Mouse (Mus musculus): ENCODE measurements around the gene Gm12185. TPM values are rescaled to one million over a fixed set of nuclear protein-coding genes. Genes with fewer than 3 reads are reported as not detected.
A peak's percentile ranks its signal among the peaks of the same experiment; 100 is the strongest.
"Not testable (repeated sequence)": the region's sequence is repeated elsewhere in the genome, so short reads cannot be mapped to it uniquely, and the experiment has no call there.

Gm12185 gene
- total and polyA plus RNA-seq, 2 experiments from 2014 or later, result not detected

DNA sequence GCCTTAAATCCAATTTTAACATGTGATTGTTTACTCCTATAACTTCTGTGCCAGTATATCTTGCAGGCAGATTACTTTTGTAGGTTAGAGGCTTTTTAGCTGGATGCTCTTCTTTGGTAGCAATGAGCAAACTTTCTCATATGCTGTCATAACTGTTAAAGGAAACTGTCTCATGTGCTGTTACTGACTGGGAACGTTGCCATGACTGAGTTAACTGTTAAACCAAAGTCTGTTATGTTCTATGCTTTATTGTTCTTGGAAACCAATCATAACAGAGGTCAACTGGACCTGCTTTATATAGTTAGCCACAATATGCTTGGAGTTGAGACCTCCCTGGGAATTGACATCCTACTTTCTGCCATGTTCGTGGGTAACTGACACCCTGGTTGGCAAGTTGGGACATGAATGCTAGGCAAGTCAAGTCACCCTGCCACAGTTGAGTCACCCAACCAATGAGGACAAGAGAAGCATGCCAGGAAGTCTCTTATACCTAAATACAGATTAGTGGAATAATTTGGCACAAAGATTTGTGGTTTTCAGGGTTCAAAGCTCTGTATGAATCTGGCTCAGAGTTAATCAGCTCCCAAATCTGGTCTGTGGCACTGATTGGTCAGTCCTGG is 93.1 kb downstream of the Gm12185 start:
- ATAC-seq, result no peak
- no peak for TF ChIP-seq CTCF (IDR thresholded peaks at IDR 0.05; ENCODE audit: low read depth)

DNA sequence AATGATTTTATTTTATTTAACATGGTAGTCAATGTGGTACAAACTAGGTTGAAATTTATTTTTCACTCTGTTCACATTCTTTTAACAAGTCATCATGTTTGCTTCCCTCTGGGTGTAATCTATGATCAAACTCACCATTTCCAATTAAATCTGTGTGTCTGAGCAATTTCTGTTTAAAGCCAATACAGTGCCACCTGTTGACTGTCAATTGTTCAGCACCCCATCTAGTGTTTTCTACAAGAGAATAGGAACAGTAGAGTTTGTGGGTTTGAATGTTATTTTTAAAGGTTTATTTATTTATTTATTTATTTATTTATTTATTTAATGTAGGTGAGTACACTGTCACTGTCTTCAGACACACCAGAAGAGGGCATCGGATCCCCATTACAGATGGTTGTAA is 115.3 kb downstream of the Gm12185 start:
- H3K9me3 ChIP-seq (ENCODE audit: low read length), result no peaks in the 10 kb centered on the region
- 95% methylated on average over 1 of the region's 1 CpGs for WGBS
- H3K9ac ChIP-seq, result no peak overlapping the region
- H3K36me3 ChIP-seq (ENCODE audit: insufficient read depth), result no peaks in the 10 kb centered on the region
- H3K4me2 ChIP-seq (ENCODE audit: low read depth), result no peak overlapping the region
- ATAC-seq (no peak), DNase-seq (no peak)
- H3K27ac ChIP-seq (ENCODE audit: low read depth, low read length), result no peak overlapping the region
- no peaks in the 10 kb centered on the region for H3K4me1 ChIP-seq (ENCODE audit: insufficient read depth)
- no peaks in the 10 kb centered on the region for H3K27me3 ChIP-seq (ENCODE audit: insufficient read depth, low read length)
- H3K4me3 ChIP-seq (ENCODE audit: low read depth, low read length), result no peak overlapping the region
- TF ChIP-seq CTCF (IDR thresholded peaks at IDR 0.05; ENCODE audit: low read depth), result no peak

More for the DNA sequence above, 93.1 kb downstream of the Gm12185 start:
- H3K36me3 ChIP-seq (ENCODE audit: insufficient read depth), result no peaks in the 10 kb centered on the region
- H3K4me2 ChIP-seq (ENCODE audit: low read depth), result no peak overlapping the region
- H3K27ac ChIP-seq (ENCODE audit: low read depth, low read length), result no peak overlapping the region
- no peaks in the 10 kb centered on the region for H3K4me1 ChIP-seq (ENCODE audit: insufficient read depth)
- no peak overlapping the region for H3K4me3 ChIP-seq (ENCODE audit: low read depth, low read length)
- no peaks in the 10 kb centered on the region for H3K9me3 ChIP-seq (ENCODE audit: low read length)
- no peaks in the 10 kb centered on the region for H3K27me3 ChIP-seq (ENCODE audit: insufficient read depth, low read length)
- no peak for DNase-seq
- no peak overlapping the region for H3K9ac ChIP-seq
- 69% methylated on average over 2 of the region's 2 CpGs for WGBS

GRCm38 (mm10) chr11:48875343-48875837 is 116.6 kb downstream of the Gm12185 start:
- not testable (repeated sequence) for ATAC-seq; H3K27ac ChIP-seq (ENCODE audit: low read depth, low read length); H3K36me3 ChIP-seq (ENCODE audit: insufficient read depth); DNase-seq; H3K4me2 ChIP-seq (ENCODE audit: low read depth); H3K4me1 ChIP-seq (ENCODE audit: insufficient read depth); H3K9ac ChIP-seq; H3K4me3 ChIP-seq (ENCODE audit: low read depth, low read length); H3K9me3 ChIP-seq (ENCODE audit: low read length); H3K27me3 ChIP-seq (ENCODE audit: insufficient read depth, low read length)
- 69% methylated on average over 1 of the region's 1 CpGs for WGBS

- H3K9ac ChIP-seq, result no peak overlapping the region
- DNase-seq, result peak; percentile 78
- peak; percentile 87 for ATAC-seq
- H3K36me3 ChIP-seq (ENCODE audit: insufficient read depth), result no peaks in the 10 kb centered on the region
- H3K4me2 ChIP-seq (ENCODE audit: low read depth), result no peak overlapping the region
- no peak overlapping the region for H3K27ac ChIP-seq (ENCODE audit: low read depth, low read length)
- WGBS, result 1% methylated on average over 4 of the region's 4 CpGs
- TF ChIP-seq CTCF (IDR thresholded peaks at IDR 0.05; ENCODE audit: low read depth), result peak; percentile 81
- H3K9me3 ChIP-seq (ENCODE audit: low read length), result no peaks in the 10 kb centered on the region
- no peaks in the 10 kb centered on the region for H3K4me1 ChIP-seq (ENCODE audit: insufficient read depth)
- H3K4me3 ChIP-seq (ENCODE audit: low read depth, low read length), result no peak overlapping the region
- no peaks in the 10 kb centered on the region for H3K27me3 ChIP-seq (ENCODE audit: insufficient read depth, low read length)
Measured at GRCm38 (mm10) chr11:48874465-48874864, 117.6 kb downstream of the Gm12185 start.

DNA sequence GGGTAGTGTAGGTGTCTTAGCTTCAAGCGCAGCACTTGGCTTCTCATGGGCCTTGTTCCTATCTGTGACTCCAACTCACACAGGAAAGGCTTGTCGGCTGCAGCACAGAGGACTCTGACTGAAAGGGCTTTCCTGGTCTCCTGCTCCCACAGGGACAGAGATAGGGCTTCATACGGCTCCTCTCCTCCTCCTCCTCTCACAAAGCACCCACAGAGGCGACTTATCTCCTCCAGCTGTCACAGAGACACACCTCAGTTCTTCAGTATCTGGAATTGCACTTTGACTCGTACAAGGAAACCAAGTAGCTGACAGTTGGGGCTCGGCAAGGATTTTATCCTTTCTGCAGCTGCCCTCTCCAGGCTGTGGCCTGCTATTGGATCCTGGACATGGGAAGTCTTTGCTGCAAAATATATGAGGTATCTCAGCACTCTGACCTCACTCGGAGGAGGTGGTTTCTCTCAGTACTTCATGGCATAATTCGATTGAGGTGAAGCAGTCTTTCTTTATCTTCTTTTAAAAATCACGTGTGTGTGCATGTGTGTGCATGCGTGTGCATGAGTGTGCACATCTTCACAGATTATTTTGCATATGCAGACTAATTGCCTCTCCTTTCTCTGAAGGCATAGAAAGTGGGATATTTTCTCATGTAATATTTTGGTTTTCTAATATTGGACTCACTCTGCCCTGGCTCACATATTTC is 118.3 kb downstream of the Gm12185 start:
- H3K27ac ChIP-seq (ENCODE audit: low read depth, low read length), result no peak overlapping the region
- DNase-seq, result no peak
- 76% methylated on average over 10 of the region's 10 CpGs for WGBS

GRCm38 (mm10) chr11:48872695-48873300 is 119.2 kb downstream of the Gm12185 start:
- WGBS, result 83% methylated on average over 7 of the region's 7 CpGs

More for the DNA sequence above, 118.3 kb downstream of the Gm12185 start:
- Histone ChIP-seq H3K36me3 (ENCODE audit: insufficient read depth) (no peaks in the 10 kb centered on the region), H3K9me3 (ENCODE audit: low read length) (no peaks in the 10 kb centered on the region), H3K27me3 (ENCODE audit: insufficient read depth, low read length) (no peaks in the 10 kb centered on the region), H3K9ac (no peak overlapping the region), H3K4me1 (ENCODE audit: insufficient read depth) (no peaks in the 10 kb centered on the region), H3K4me2 (ENCODE audit: low read depth) (no peak overlapping the region), H3K4me3 (ENCODE audit: low read depth, low read length) (no peak overlapping the region)
- TF ChIP-seq CTCF (IDR thresholded peaks at IDR 0.05; ENCODE audit: low read depth), result no peak
- ATAC-seq, result no peak

More at GRCm38 (mm10) chr11:48872695-48873300, 119.2 kb downstream of the Gm12185 start:
- no peak for ATAC-seq
- no peak overlapping the region for H3K9ac ChIP-seq
- no peak overlapping the region for H3K4me3 ChIP-seq (ENCODE audit: low read depth, low read length)
- no peaks in the 10 kb centered on the region for H3K9me3 ChIP-seq (ENCODE audit: low read length)
- no peak for DNase-seq
- H3K4me2 ChIP-seq (ENCODE audit: low read depth), result no peak overlapping the region
- H3K36me3 ChIP-seq (ENCODE audit: insufficient read depth), result no peaks in the 10 kb centered on the region
- no peak overlapping the region; the same call in 1 of the 2 replicates for H3K27ac ChIP-seq (ENCODE audit: low read depth, low read length)
- TF ChIP-seq CTCF (IDR thresholded peaks at IDR 0.05; ENCODE audit: low read depth), result no peak
- no peaks in the 10 kb centered on the region for H3K27me3 ChIP-seq (ENCODE audit: insufficient read depth, low read length)
- H3K4me1 ChIP-seq (ENCODE audit: insufficient read depth), result no peaks in the 10 kb centered on the region
